Mouse (Mus musculus) B cell, adult 2 months (primary cell): ENCODE results near the gene Ttc7.

Experiments used
- DNase-seq, 2 experiments: peaks; one replicate each; pipeline ENCODE4 v3.0.0; 2022

Ttc7 gene

DNA sequence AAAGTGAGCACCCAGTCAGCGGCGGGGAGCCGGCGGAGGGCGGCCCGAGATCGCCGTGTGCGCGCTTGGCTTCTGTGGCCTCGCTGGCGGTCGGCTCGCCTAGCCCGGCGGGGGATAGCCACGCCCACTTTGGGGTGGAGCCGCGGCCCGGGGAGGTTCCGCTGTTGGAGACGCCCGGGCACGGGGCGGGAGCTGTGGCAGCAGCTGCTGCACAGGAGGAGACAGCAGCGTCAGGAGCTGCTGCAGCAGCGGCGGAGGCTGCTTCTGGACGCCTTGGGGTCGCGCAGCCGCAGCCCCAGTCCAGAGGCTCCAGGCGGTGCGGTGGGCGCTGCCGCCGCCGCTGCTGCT is at the start of gene Ttc7:
Gene Ttc7 (plus strand): TSS at position 181 of the 348 bp plus-strand sequence.
- peak; percentile 99 for DNase-seq

DNA sequence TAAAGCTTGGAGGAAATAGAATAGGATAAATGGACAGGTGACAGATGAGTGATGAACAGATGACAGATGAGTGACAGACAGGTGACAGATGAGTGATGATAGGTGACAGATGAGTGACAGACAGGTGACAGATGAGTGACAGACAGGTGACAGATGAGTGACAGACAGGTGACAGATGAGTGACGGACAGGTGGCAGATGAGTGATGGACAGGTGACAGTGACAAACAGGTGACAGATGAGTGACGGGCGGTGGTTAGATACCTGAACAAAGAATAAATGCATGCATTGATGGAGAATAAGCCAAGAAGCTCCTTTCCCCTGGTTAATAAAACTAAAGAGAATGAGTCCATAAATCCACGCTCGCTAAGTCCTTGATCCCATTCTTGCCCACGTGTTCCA is 47.7 kb upstream of the Ttc7 start:
- no peak for DNase-seq

DNA sequence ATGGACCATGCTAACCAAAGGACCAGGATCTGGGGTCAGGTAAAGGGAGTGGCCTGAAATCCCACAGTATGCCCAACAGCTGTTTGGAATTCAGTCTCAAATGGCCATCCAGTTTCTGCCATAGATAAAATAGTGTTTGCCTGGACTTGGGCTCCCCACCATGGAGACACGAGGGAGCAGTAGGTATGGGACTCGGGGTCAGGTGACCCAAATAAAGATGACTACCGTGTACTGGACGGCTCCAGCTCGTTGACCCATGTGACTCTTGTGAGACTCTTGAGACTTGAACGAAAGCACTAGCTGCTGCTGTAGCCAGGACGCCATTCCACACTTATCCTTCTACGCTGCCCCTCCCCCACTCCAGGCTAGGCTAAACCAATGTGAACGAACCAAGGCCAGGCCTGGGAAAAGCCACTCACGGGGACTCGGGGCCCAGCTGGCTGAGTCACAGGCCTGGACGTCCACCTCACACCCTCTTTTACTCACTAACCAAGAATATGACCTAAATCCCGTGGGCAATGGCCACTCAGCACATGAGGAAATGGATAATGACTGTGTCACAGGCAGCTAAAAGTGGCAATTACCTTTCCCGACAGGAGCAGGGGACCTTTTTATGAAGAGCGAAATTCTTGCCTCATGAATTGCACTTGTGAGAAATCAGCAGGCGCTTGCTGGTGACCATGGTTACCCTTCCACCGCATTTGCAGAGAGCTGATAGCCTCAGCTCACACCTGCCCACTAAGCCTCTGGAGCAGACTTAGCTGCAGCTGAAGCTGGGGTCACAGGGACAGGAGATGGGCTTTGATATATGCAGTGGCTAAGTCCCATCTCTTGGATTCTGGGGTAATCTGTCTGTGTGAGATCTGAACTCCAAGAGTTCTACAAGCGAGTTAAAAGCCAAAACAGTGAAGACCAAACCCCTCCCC is 45.7 kb upstream of the Ttc7 start:
- no peak for DNase-seq

DNA sequence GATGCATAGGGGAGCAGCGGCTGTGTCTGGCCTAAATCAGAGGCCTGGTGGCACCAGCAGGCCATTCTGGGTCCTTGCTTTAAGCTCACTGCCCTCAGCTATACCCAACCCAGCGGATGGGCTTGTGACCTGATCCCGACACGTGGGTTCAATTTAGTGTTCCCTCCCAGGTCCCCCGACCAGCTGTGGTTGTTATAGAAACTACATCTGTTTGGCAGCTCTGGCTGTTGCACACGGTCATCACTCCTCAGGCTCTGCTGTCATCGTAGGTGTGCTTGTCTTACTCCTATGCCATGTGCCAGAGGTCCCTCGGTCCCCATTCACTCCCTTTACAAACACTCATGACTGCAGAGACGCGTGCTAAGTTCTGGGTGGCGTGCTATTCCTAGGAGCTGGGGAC is 44.9 kb upstream of the Ttc7 start:
- DNase-seq = no peak

DNA sequence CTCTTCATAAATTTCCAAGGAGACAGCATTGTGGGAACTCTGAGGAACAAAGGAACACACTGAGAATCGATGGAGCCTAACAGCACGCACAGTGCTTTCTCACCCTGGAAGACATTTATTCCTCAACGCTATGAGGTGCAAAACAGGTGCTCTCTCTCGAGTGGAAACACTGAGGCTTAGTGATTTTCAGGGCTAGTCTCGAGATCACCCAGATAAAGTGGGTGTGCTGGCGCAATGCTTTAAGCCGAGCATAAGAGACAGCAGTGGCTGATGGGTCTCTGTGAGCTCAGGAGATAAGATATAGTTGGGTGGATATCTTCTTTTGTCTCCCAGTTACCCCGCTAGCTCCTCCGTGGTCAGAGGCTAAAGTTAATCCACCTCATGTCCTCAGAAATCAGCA is 36.6 kb upstream of the Ttc7 start:
- DNase-seq = no peak

DNA sequence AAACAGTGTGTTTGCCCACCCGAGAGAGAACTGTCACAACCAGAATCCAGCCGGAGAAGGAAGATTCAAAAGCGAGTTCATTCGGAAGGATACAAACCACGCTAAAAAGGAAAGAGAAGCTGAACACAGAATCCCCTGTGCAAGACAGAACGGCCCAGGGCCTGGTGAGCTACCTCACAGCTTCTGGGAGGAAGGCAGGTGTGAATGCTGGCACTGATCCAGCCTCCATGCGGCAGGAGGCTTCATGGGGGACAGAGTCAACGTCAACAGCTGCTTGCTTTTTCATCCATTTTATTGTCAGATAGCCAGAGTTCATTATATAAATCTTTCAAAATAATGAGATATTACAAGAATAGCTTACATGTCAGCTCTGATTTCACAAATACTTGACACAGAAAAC is 28.3 kb upstream of the Ttc7 start:
- no peak for DNase-seq

DNA sequence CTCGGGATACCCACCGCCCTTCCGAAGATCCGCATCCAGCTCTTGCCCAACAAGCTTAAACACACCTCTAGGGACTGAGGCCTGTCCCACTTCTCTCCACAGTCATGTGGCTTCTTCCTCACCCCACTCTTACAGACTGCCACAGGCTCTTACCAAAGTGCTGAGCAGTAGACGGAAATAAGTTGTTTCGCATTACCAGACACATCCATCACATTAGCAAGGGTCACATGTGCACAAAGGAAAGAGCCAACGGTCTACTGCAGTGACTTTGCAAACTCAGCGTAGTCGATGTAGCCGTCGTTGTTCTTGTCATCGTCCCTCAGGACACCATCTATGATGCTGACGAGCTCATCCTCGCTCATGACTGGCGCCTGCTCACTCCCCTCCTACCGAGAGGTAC is 27.0 kb upstream of the Ttc7 start:
- DNase-seq = no peak

DNA sequence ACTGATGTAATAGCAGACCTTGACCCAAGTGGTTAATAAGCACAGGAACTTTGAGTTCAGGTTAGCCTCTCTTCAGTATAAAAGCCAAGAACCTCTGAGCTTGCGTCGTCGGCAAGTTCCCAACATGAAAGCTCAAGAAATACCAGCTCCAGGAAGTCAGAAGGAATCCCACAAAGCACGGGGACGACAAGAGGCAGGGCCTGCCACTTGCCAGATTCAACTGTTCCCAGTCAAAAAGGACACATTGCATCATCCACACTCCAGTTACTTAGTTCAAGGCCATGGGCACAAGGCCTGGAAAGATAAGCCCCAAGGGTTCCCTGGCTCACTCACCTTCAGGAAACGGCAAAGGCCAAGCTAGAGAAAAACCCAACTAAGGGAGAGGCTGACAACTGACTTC is 19.3 kb upstream of the Ttc7 start:
- no peak for DNase-seq

DNA sequence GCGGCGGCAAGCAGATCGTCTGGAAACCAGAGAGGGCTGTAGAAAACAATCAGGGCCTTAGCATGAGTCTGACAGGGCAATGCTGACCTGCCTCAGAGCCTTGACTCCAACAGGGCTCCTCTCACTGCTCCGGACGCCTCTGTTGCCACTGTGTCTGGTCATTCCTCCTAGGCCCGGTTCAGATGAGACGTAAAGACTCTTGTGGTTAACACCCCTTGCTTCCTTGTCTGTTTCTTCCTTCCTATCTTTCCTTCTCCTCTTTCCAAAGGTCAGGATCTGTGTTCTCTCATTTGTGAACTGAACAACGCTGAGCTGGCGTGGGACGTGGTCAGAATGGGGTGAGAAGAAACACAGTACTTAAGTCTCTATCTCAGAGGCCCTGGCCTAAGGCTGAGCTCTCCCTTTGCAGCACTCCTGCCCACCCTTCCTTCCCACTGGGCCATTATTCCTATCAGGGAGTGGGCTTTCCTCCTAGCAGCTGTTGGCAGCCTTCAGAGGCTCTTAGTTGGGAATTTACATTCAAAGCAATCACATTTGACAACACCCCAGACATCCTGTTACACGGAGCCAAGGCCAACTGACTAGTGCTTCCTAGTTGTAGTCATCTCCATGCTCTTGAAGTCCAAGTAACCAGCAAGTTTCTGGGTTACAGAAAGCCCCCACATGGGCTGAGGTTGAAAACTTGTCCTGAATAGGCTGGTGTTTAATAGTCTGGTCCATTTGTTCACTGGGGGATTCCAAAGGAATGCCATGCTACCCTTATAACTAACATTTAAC is 18.4 kb upstream of the Ttc7 start:
- DNase-seq = no peak

DNA sequence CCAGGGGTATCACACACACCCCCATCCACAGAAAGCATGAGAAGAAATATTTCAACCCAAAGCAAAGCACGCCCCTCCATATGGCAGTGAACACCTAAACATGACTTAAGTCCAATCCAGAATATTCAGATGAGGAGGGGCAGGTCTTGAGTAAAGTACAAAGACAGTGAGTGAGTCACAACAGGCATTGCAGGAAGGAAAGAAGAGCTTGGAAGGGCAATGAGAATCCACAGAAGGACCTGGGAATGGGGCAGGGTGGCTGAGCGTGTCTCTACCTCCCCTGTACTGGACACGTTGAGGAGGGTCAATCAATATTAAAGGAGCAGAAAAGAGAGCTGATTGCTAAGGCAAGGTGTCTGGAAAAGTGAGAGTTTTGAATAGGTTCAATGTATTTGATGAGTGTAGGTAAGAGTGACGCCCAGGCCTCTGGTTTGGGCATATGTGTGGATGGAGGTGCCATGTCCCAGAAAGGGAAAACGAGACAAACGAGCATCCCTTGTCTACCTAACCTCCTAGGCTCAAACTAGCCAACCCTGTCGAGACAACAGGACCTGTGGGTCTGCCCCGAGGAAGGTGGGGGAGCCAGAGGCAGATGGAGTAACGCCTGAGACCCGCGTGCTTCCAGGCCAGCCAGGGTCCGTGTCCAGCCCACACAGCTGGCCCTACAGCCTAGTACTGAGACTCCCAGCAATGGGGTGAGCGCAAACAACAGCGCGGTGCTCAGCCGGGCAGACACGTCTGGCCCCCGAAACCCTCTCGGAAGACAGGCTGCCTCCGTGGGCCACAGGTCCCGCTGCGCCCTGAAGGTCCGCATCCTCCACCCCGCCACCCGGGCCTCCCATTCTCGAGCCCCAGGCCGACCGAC is 17.5 kb upstream of the Ttc7 start:
- no peak for DNase-seq

DNA sequence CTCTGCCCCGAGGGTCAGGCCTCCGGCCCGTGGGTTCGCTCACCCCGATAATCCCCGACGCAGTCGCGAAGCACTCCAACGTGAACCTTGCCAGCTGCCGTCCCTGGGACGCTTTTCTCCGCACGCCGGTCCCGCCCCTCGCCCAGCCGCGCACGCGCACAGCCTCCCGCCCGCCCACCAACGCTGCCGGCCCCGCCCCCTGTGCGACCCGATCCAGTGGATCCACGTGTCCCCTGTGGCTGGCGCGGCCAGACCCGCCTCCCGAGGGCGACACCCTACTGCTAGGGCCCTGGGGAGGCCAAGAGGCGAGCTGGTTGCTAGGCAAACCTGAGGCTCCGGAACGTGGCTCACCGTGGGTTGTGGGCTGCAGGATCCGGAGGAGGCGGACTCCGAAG is 16.9 kb upstream of the Ttc7 start, which contains the start of gene Mcfd2:
Gene Mcfd2 (minus strand): TSS at position 144 of the 395 bp plus-strand sequence.
- peak; percentile 95 to 96 for DNase-seq

DNA sequence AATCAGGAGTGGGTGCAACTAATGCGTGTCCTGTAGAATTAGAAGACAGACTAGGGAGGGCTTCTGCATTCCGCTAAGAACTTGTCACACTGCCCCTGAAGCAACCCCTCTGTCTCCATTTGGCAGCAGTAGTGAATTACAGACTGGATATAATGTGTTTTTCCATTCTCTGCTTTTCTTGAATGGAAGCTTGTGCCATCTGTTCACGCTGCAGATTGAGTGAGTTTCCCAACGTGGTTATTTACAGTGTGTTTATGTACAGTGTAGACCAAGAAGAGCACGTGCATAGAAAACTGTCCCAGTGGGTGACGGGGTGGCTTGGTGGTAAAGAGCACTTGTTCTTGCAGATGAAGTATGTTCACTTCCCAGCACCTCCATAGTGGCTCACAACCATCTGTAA is 13.2 kb upstream of the Ttc7 start:
- DNase-seq = no peak

DNA sequence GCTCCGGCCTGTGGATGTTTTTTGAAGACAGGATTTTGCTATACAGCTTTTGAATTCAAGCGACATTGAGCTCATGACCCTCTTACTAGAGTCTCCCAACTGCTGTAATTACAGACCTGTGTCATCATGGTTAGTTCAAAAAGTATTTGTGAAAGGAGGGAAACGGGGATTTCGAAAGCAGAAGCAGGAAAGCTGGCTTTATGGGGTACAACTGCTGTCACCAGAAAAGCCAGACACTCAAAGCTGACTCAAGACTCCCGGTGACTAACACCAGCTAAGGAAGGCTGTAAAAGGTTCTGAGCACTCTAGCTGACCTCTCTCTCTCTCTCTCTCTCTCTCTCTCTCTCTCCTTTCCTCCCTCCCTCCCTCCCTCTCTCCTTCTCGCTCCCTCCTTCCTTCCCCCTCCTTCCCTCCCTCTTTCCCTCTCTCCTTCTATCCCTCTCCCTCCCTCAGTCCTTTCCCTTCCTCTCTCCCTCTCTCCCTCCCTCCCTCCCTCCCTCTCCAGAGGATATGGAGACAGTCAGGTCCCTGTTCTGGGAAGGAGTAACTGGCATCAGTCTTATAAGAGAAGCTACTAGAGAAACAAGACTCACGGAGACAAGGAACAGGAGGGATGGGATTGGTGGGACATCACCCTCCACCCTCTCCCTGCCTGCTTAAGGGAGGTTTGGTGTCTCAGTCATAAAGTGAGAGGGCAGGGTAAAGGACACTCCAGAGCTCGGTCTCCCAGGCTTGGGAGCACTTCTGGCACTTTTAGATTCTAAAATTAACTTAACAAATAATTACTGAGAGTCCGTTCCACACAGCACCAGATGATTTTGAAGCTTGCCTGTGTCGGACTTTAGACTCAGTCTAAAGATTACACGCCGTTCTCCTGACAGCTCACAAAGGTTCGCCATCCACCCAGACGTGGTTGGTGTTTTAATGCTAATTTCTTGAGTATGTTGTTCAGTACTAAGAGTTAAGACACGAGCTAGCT is 7.0 kb upstream of the Ttc7 start:
- DNase-seq = no peak

DNA sequence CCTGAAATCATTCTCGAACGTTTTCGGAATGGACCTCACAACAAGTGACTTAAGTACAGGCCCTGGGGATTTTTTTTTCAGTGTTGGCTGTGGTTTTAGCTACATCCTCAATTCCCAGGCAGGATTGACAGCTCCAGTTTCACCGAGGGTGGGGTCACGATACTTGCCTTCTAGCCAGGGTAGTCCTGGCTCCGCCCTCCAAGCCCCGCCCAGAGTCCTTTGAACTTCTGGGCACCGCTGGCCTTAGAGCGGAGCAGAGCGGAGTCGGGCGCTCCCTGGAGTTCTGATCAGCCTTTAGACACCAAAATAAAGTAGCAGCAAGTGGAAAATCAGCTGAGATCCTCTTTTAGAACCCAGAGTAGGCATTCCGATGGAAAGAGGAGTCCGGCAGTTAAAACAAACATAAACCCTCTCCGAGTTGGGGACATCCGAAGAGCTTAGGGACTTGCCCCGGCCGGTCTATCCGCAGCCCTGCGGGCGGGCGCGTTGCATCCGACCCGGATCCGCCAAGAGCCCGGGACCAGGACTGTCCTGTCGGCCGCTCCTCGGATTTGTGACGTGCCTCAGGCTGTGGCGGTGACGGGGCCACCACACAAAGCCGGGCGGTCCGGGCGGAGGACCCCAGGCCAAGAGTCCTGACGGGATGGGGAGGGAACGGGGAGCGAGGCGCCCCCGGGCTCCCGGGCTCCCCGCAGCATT is 530 bp upstream of the Ttc7 start:
- peak; percentile 91 to 94 for DNase-seq

DNA sequence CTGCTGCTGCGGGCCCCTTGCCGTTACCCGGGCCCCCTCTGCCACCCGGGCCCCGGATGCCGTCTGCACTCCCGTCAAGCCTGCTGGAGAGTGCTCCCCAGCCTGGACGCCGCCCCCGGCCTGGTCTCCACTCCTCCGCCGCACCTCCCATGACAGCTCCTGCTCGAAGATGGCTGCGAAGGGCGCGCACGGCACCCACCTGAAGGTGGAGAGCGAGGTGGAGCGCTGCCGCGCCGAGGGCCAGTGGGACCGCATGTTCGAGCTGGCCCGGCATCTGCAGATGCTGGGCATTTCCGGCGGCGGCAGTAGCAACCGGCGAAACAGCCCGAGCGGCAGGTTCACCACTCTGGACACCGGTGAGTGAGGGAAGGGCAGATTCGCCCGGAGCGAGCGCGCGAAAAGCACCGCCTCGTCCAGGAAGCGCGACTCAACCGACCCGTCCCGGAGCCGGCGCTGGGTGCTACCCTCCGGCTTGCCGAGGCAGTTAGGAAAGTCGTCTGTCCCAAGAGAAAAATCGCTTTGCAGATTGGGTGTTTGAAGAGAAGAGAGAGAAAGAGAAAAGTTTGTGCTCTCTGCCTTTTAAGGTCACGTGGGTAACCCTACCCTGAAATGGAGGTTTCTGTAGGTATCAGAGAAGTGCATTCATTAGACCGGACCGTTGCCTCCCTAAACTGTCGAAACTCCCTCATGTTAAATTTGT is 519 bp downstream of the Ttc7 start:
- DNase-seq = peak; percentile 72 to 77

DNA sequence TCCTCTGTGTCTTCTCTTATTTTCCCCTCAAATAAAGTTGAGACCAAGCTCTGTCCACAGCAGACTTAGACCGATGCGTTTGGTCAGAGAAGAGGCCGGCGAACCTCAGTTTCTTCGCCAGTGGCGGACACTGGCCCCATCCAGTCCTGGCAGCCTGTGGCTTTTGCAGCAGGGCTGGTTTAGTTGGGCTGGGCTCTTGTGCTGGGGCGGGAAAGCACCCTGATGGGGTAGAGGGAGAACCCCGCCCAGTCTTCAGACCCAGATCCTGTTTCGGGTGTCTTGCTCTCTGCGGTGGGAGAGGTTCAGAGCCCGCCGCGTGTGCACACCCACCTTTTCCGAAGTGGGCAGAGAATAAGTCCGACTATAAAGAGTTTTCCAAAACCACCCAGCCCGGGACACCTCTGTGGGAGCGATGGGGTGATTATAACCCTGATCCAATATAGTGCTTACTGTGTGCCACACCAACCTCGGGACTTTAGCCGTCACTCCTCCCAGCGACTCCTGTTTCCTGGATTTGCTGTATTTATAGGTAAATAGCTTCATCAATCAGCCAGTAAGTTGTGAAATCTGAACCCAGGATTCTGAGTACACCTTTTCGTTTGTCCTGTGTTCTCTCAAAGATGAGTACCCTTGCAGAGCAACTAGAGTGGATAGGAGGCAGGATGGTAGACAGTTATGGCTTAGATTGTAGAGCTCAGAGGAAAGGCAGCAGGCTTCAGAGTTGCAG is 1.2 kb downstream of the Ttc7 start:
- peak; percentile 80 for DNase-seq

DNA sequence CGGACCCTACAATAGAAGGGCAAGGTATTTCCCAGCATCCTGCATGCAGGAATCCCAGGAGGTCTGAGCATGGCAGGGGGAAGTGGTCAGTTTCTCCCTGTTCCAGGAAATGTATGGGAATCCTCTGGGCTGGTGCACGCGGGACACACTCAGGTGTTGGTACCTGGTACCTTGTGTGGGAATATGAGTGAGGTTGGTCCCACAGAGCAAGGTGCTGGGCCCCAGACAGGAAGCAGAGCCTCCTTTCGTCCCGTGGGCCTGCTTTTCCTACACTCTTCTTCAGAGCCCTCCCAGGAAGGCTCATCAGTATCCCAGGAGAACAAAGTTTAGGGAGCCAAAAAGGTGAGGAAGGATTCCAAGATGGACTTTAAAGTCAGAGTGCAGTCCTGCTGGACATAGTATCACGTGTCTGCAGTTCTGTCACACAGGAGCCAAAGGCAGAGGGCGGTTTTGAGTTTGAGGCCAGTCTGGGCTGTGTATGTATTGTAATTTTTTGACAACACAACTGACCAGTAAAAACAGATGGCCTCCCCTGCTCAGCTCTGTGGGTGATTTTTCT is 1.9 kb downstream of the Ttc7 start:
- DNase-seq = no peak

DNA sequence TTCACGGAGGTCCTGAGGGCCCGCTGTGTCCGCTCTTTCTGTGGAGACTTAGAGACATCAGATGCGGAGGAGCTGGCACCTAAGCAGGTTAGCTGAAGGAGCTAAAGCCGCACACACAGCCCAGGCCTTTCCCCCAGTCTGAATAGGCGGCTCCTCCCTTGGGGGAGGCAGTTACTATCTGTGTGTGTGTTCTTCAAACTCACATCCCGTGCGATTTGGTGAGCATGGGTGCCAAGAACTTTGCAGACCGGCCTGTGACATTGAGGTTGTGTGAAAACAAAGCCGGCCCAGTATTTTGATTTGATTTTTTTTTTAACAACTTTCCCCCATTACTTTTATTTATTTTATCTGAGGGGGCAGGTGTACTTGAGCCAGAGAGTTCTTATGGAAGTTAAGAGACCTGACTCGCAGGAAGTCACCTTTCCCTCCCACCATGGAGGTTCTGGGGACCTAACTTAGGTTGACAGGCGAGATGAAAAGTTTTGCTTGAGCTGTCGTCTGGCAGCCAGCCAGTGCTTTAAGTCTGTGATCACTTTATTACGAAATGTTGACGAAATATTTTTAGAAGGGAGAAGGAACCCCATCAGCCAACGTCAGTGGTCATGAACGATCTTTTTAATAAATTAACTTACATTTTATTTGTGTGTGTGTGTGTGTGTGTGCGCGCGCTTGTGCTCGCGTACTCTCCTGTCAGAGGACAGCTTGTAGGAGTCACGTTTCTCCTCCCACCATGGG is 3.2 kb downstream of the Ttc7 start:
- DNase-seq = peak in 1 of 2 experiments; percentile 31
